Mouse (Mus musculus) myocyte (in vitro differentiated cells): ENCODE measurements at regions not wholly inside any gene's neighbourhood (a gene's known extent, or its start where the extent isn't known, plus 50 kb on each side); places are given as distances from the start of the nearest gene placed in this dataset.

Source experiments
- H3K27me3 ChIP-seq: one replicate; pipeline ENCODE4 v1.6.1; 2011; ENCODE audit not compliant: control insufficient read depth, insufficient read depth, insufficient read length
- H3K36me3 ChIP-seq: one replicate; pipeline ENCODE4 v1.6.1; 2011; ENCODE audit not compliant: control insufficient read depth, insufficient read depth
- H3K4me2 ChIP-seq: one replicate; pipeline ENCODE4 v1.6.1; 2011; ENCODE audit warnings: low read depth, control low read depth
- H3K4me3 ChIP-seq: one replicate; pipeline ENCODE4 v1.5.1; 2011; ENCODE audit warnings: mild to moderate bottlenecking, control low read depth, moderate library complexity
- H3K79me2 ChIP-seq: one replicate; pipeline ENCODE4 v1.6.1; 2011; ENCODE audit not compliant: control insufficient read depth, insufficient read depth
- H3ac ChIP-seq: one replicate; pipeline ENCODE4 v1.6.1; 2011; ENCODE audit not compliant: control insufficient read depth, insufficient read length
- CEBPB ChIP-seq: IDR thresholded peaks from 2 replicates; pipeline ENCODE4 v1.6.1; 2011; ENCODE audit warnings: mild to moderate bottlenecking, moderate library complexity; ENCODE audit not compliant: poor library complexity, insufficient read depth, severe bottlenecking
- E2F4 ChIP-seq: IDR thresholded peaks from one replicate; pipeline ENCODE4 v1.6.1; 2011; ENCODE audit warnings: mild to moderate bottlenecking, control low read depth, moderate library complexity; ENCODE audit not compliant: insufficient read depth
- MAX ChIP-seq: IDR thresholded peaks from one replicate; pipeline ENCODE4 v1.6.1; 2011; ENCODE audit warnings: low read depth, mild to moderate bottlenecking, control low read depth
- MYOD1 ChIP-seq, 3 experiments: IDR thresholded peaks; one replicate each; pipeline ENCODE4 v1.6.1; 2011; ENCODE audit warnings: control low read depth in 2 of 3, low read depth in 2 of 3, mild to moderate bottlenecking in 2 of 3, moderate library complexity in 1 of 3; ENCODE audit not compliant: insufficient read length in 2 of 3, control insufficient read depth in 1 of 3
- MYOG ChIP-seq, 3 experiments: IDR thresholded peaks; one replicate each; pipeline ENCODE4 v1.6.1; 2011; ENCODE audit warnings: control low read depth in 2 of 3, low read depth in 2 of 3, mild to moderate bottlenecking in 2 of 3; ENCODE audit not compliant: insufficient read length in 2 of 3, control insufficient read depth in 1 of 3, insufficient read depth in 1 of 3
- POLR2A ChIP-seq: IDR thresholded peaks from one replicate; pipeline ENCODE4 v1.6.1; 2011; ENCODE audit warnings: low read depth, mild to moderate bottlenecking, control low read depth, moderate library complexity; ENCODE audit not compliant: insufficient read length
- POLR2AphosphoS2 ChIP-seq: IDR thresholded peaks from one replicate; pipeline ENCODE4 v1.6.1; 2011; ENCODE audit warnings: low read depth, control low read depth; ENCODE audit not compliant: insufficient read length
- REST ChIP-seq: IDR thresholded peaks from one replicate; pipeline ENCODE4 v1.6.1; 2011; ENCODE audit warnings: mild to moderate bottlenecking, control low read depth, moderate library complexity; ENCODE audit not compliant: insufficient read depth, insufficient read length
- SRF ChIP-seq: IDR thresholded peaks from one replicate; pipeline ENCODE4 v1.6.1; 2011; ENCODE audit warnings: low read depth; ENCODE audit not compliant: control insufficient read depth, insufficient read length
- TCF12 ChIP-seq: IDR thresholded peaks from one replicate; pipeline ENCODE4 v1.6.1; 2011; ENCODE audit warnings: mild to moderate bottlenecking, control low read depth; ENCODE audit not compliant: poor library complexity, insufficient read depth, severe bottlenecking
- TCF3 ChIP-seq: IDR thresholded peaks from one replicate; pipeline ENCODE4 v1.6.1; 2011; ENCODE audit warnings: low read depth, control low read depth; ENCODE audit not compliant: insufficient read length
- USF1 ChIP-seq: IDR thresholded peaks from one replicate; pipeline ENCODE4 v1.6.1; 2011; ENCODE audit warnings: low read depth, mild to moderate bottlenecking, control low read depth, moderate library complexity

DNA sequence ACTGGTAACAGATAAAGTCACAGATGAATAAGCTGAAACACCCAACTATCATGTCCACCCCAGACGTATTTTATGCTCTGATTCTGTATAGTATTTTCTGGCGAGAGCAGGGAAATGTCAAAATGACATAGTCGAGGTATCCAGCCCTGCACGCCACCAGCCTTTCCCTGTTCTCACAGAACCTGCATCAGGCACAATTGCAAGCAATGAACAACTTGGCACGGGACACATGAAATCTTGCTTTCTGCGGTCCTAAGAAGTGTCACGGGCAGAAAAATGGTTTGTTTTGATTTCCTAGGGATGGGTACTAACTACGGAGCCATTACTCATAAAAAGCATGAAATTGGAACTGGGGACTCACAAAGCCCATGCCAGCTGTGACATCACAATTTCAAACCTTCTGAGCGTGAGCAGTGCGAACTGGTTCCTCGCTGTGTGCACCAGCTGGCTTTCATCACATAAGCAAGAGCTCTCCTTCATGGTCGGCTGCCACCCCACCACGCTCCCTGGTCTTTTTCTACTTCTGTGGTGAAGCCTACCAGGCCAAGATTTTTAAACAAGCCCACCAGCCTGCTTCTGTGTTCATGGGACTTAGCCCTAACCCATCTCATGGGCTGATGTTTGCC, 117.6 kb upstream of the Fat1 start:
- H3K27me3 ChIP-seq: no peaks in the 10 kb centered on the region
- H3ac ChIP-seq: no peak overlapping the region
- H3K36me3 ChIP-seq: no peaks in the 10 kb centered on the region
- TF ChIP-seq CEBPB (no peak), MYOD1 (IDR thresholded peaks at IDR 0.05; ENCODE audit: control insufficient read depth in 1 of 3, insufficient read length in 2 of 3, low read depth in 2 of 3) (no peak), USF1 (no peak)
- no peak overlapping the region for H3K4me2 ChIP-seq
- H3K79me2 ChIP-seq: no peaks in the 10 kb centered on the region
- H3K4me3 ChIP-seq: no peak overlapping the region

DNA sequence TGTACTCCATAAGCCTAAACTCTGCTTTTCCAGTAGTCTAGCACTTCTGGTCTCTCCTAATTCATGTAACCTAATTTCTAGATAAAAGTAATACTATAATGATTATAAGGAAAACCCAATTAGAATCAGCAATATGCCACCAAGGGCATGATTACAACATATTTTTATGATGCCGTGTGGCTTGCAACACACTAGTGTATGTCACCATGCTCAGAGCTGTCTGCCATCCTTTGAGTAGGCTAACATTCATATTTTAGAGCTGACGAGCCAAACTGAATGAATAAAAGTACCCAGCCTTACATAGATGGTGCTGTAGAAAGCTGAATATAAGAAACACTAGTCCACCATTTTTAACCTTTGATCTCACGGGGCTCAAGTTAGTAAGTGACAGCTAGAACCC, 116.0 kb upstream of the Fat1 start:
- Histone ChIP-seq H3K79me2 (no peaks in the 10 kb centered on the region), H3K4me3 (no peak overlapping the region)

DNA sequence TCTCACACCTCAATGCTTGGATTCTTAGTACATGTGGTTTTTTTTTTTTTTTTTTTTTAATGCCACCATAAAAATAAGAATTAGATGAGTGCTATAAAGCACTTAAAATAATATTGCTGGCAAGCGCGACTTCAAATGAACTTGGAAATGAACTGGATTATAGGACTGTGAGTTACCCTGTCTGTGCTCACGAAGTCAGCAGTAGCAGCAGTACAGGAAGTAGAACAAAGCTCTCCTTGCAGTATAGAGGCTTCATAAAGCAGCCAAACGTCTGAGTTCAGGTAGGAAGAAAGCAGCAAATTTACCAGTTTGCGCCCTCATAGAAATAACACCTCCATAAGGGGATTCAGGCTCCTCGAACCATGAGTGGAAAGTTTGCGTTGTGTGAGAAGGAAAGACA, 115.6 kb upstream of the Fat1 start:
- Histone ChIP-seq H3ac (no peak overlapping the region), H3K27me3 (no peaks in the 10 kb centered on the region), H3K4me3 (no peak overlapping the region), H3K4me2 (no peak overlapping the region), H3K79me2 (no peaks in the 10 kb centered on the region), H3K36me3 (no peaks in the 10 kb centered on the region)
- TF ChIP-seq POLR2A (no peak), MYOD1 (IDR thresholded peaks at IDR 0.05; ENCODE audit: control insufficient read depth in 1 of 3, insufficient read length in 2 of 3, low read depth in 2 of 3) (no peak), SRF (no peak)

More for the DNA sequence above, 116.0 kb upstream of the Fat1 start:
- Histone ChIP-seq H3K27me3 (no peaks in the 10 kb centered on the region), H3K36me3 (no peaks in the 10 kb centered on the region), H3ac (no peak overlapping the region), H3K4me2 (no peak overlapping the region)
- TF ChIP-seq SRF (no peak), TCF12 (no peak), TCF3 (no peak), MAX (no peak), MYOD1 (IDR thresholded peaks at IDR 0.05; ENCODE audit: control insufficient read depth in 1 of 3, insufficient read length in 2 of 3, low read depth in 2 of 3) (no peak), REST (no peak), USF1 (no peak), POLR2AphosphoS2 (no peak), E2F4 (no peak), MYOG (IDR thresholded peaks at IDR 0.05; ENCODE audit: control insufficient read depth in 1 of 3, insufficient read depth in 1 of 3, insufficient read length in 2 of 3, low read depth in 2 of 3) (no peak)

DNA sequence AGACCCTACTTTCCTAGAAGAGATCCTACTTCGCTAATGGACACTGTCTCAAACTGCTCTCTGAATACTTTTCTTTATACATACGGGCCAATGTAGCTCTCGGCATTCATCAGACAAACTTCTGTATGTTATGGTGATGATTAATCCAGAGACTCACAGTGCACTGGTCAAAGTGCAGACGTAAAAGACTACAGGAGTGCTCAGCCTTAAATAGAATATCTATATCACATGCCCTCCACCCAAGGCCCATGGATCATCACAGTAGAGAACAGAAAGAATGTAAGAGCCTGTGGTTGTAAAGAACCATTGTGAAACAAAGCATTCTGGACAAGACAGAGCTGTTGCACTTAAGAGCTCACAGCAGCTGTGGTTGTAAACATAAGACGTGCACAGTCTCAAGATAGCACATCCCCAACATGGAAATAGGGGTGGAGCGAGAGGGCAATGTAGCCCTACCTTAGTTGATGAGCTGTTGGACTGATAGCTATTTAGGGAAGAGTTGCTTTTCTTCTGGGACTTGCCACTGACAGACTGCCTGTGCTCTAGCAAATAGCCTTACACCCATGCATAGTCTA, 110.0 kb upstream of the Fat1 start:
- TF ChIP-seq MYOG (IDR thresholded peaks at IDR 0.05; ENCODE audit: control insufficient read depth in 1 of 3, insufficient read depth in 1 of 3, insufficient read length in 2 of 3, low read depth in 2 of 3) (peak in 1 of 3 experiments; percentile 29), POLR2A (no peak), SRF (no peak), REST (no peak), USF1 (no peak)
- Histone ChIP-seq H3K36me3 (no peaks in the 10 kb centered on the region), H3K4me2 (no peak overlapping the region), H3K4me3 (no peak overlapping the region), H3K27me3 (no peaks in the 10 kb centered on the region), H3ac (no peak overlapping the region), H3K79me2 (no peaks in the 10 kb centered on the region)

DNA sequence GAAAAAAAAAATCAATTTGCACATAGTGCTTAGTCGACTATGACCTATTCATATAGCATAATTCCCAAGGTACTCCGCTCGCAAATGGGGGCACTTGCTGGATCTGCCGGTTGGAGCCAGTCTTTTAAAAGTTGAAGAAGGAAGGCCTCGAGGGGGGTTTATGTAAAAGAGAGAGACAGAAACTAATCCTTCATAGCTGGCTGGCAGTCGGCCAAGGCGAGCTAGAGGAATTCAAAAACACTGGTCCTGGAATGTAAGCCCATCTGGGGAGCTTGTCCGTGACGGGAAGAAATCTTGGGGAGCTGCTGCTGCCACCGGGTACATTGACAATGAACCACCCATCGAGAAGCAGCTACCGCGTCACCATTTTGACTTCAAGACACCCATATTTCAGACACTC, 108.3 kb upstream of the Fat1 start:
- Histone ChIP-seq H3K4me2 (no peak overlapping the region), H3K4me3 (no peak overlapping the region), H3ac (no peak overlapping the region), H3K79me2 (no peaks in the 10 kb centered on the region), H3K27me3 (no peaks in the 10 kb centered on the region), H3K36me3 (no peaks in the 10 kb centered on the region)
- no peak for TF ChIP-seq SRF
- TF ChIP-seq CEBPB: no peak
- no peak for TF ChIP-seq REST

DNA sequence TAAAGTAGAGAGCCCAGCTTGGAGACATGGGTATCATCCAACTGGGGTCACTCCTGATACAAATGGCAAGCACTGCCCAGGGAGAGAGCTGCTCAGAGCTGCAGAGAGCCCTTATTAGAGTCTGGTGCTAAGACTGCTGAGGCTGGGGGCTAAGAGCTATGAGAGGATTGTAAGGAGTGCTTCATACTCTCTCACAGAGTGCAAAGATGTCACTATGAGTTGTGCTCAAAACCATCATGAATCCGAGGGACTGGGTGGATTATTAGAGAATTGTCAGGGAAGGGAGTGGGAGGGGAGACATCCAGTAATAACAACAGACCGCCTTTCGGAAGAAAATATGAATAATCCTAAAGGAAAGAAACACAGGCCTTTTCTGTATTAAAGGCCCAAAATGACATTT, 107.2 kb upstream of the Fat1 start:
- TF ChIP-seq MYOD1 (IDR thresholded peaks at IDR 0.05; ENCODE audit: control insufficient read depth in 1 of 3, insufficient read length in 2 of 3, low read depth in 2 of 3) (no peak), SRF (no peak), USF1 (no peak), POLR2A (no peak), E2F4 (no peak), TCF3 (no peak), CEBPB (no peak), REST (no peak), POLR2AphosphoS2 (no peak), MYOG (IDR thresholded peaks at IDR 0.05; ENCODE audit: control insufficient read depth in 1 of 3, insufficient read depth in 1 of 3, insufficient read length in 2 of 3, low read depth in 2 of 3) (no peak), TCF12 (no peak), MAX (no peak)
- H3K4me3 ChIP-seq: no peak overlapping the region
- H3K36me3 ChIP-seq: no peaks in the 10 kb centered on the region
- H3K4me2 ChIP-seq: no peak overlapping the region
- no peak overlapping the region for H3ac ChIP-seq
- H3K27me3 ChIP-seq: no peaks in the 10 kb centered on the region
- H3K79me2 ChIP-seq: no peaks in the 10 kb centered on the region
